Mouse (Mus musculus): ENCODE results near the gene Abhd6.

The Abhd6 gene

DNA sequence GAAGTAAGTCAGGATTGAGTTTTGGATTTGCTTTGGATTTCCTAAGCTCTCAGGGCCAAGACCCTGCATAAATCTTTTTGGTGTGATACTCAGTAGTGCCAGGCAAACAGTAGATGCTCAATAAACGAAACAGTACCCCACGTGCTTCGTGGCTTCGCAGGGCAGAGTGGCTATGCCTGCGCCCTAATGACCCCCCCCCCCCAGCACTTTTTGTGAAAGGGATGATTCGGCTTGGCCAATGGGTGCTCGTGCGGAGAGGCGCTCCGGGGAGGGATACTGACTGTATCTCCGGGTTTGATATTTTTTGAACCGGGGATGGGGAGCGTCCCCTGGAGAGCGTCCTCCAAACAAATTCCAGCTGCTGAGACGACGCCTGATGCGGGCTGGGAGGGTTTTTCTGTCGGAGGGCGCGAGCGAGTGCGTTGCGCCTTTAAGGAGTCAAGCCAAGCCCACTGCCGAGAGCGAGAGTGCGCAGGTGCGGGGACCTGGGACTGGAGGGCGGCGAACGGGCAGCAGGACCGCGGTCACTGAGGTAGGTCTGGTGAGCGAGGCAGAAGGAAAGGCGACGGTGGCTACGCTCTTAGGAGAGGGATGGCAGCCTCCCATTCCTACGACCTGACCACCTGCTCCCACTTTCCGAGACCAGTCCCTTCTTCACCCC, at the start of gene Abhd6:
Gene Abhd6 (plus strand): TSS at position 471 of the 661 bp plus-strand sequence.
- peak; percentile 49 for DNase-seq (ENCODE audit: low read depth, low spot score)

DNA sequence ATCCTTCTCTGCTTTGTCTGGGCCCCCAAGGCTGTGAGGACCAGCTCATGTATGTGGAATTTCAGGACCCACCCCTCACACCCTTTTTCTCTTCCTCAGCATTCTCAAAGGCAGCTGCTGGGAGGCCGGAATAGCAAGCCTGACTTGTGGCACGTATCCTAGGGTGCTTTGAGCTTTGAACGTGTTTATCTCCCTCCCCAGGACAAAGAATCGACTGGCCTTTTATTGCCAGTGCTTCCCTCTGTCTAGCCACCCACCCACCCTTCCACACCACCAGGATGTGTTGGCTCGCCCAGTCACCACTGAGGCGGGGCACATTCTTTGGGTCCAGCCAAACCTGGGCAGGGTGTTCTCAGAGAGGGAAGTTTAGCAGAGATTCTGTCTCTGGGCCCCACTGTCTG, 48.6 kb upstream of the Abhd6 start:
- DNase-seq (ENCODE audit: low read depth, low spot score): peak; percentile 75

DNA sequence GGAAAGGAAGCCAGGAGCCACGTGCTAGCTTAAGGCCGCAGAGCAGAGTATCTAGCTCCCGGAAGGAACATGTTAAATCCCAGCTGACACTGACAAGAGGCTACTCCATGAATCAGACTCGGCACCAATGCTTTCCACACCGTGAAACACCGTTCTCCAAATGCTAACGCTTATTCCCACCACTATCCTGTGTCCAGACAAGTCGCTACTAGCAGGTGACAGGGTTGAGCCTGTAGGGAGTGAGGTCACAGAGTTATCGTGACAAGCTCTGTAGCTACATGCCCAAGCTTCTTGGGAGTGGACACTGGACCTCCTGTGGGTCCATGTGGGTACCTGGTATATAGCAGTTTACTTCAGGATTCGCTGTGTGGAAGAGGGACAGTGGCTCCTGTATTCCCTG, 46.3 kb upstream of the Abhd6 start:
- DNase-seq (ENCODE audit: low read depth, low spot score): no peak

DNA sequence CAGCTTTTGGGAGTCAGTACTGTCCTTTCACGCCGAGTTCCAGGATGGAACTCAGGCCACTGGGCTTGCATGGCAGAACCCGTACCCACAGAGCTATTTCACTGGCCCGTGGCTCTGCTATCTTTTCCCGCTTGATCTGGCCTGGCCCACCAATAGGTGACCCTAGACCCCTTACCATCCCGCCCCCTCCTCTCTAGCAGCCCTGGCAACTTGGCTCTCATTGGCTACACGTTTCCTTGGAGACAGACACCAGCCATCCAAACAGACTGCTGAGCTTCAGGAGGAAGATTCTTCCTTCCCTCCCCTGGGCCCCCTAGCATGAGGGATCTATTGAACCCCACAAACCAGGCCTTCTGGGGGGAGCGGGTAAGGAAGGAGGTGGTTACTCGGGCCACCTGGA, 45.7 kb upstream of the Abhd6 start, which contains the start of gene Gm45521:
Gene Gm45521 (plus strand): TSS at position 240 of the 400 bp plus-strand sequence.
- no peak for DNase-seq (ENCODE audit: low read depth, low spot score)

DNA sequence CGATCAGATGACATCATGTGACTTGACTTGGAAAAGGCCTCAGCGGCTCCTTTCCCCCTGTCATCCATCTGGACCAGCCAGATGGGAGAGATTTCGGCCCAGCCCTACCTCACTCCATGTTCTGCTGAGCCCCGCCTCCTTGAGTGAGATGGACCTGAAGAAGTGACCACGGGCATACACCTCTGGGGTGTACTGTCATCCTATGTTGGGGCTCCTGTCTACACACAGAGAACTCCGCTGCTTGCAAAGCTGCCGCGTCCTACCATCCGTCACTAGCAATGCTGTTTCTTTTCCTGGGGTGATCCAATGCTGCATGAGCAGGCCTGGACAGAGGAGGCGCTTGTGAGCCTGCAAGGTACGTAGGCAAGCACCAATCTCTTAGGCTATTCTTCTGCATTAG, 42.1 kb upstream of the Abhd6 start:
- DNase-seq (ENCODE audit: low read depth, low spot score): no peak

DNA sequence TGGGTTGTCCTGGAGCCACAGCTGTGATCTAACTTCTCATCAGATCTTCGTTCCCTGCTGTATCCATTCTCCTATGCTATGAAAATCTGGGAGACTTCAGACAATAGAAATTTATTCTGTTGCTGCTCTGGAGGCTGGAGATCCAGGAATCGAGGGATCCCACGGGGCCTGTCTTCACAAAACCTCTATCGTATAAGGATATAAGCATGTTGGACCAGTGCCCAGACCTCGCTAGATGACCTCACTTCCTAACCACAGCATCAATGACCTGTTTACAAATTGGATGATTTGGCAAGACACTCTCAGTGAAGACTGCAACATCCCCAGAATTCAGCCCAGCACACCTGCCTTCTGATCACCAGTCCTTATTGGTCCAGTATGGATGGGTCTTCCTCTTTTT, 41.0 kb upstream of the Abhd6 start:
- peak; percentile 75 for DNase-seq (ENCODE audit: low read depth, low spot score)

DNA sequence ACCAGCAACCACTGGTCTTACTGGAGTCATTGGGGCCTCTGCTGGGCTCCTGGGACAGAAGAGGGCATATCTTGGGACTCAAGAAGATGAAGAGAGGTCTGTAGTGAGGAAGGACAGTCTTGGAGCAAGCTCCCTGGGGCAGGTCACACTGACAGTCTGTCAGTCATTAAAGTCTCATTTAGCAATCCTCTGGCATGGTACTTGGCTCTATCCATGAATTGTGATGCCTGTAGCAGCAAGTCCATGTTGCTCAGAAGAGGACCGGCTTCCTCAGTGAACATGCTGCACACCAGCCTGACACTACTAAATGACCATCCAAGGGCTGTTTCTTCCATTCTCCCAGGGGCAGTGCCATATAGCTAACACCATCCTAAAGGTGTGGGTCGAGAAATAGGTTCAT, 40.1 kb upstream of the Abhd6 start:
- no peak for DNase-seq (ENCODE audit: low read depth, low spot score)

DNA sequence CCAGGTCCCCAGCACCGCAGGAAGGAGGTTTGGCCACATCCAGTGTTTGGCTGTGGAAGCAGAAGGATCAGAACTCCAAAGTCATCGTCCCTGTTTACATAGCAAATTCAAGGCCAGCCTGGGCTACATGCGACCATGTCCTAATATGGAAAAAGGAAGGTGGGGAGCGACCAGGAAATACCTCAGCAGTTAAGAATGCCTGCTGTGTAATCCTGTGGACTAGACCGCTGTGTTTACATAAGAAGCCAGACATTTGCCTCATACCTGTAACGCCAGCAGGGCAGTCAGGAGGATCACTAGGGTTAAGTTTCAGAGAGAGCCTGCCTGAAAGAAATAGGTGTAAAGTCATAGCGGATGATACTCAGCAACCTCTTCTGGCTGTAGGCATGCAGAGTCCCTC, 39.5 kb upstream of the Abhd6 start:
- DNase-seq (ENCODE audit: low read depth, low spot score): no peak

DNA sequence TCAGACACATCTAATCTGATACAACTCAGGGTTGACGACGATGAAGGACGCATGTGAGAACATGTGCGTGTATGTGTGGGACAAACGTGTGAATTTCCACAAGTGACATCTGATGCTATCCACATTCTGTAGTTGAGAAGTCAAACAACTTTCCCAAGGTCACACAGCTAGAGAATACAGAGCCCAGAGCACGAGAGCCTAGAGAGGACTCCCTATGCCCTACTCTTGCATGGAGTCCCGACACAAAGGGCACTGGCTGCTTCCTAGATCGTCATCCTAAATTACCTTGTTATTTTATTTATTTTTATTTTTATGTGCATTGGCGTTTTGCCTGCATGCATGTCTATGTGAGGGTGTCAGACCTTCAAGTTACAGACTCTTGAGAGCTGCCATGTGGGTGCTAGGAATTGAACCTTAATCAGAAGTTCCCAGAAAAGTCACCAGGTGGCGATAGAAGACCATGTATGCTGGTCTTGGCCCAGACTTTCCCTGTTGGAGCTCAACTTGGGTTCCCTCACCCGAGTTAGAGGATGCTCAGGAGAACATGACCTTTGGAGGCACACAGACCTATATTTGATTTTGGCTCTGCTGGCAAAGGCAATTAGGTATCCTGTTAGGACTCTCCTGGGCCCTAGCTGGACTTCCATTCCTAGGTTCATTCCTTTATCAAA, 38.3 kb upstream of the Abhd6 start:
- DNase-seq (ENCODE audit: low read depth, low spot score): peak; percentile 83

DNA sequence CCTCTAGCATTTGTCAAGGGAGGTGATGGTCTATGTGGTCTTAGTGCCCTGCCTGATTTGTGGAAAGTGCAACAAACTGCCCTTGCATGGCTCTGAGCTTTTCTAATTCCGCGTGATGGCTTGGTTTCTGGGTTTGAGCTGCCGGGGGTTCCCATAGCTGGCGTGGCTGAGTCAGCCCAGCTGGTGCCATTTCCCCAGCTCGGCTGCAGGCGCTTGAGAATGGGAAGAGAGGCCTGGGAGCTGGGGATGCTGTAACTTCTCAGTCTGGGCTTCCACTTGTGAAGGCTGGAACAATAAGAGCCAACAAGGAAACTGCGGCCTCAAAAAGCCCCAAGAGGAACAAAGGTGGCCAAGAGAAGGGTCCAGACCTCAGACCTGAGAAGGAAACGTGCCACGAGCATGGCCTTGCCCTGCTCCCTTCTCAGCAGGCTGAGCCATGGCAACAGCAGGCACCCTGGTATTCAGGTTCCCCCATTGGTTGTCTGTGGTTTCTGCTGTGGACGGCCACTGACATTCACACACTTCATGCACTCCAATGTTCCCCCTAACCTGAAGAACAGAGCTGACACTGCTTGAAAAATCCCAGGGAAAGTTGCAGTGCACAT, 30.7 kb upstream of the Abhd6 start:
- DNase-seq (ENCODE audit: low read depth, low spot score): no peak

DNA sequence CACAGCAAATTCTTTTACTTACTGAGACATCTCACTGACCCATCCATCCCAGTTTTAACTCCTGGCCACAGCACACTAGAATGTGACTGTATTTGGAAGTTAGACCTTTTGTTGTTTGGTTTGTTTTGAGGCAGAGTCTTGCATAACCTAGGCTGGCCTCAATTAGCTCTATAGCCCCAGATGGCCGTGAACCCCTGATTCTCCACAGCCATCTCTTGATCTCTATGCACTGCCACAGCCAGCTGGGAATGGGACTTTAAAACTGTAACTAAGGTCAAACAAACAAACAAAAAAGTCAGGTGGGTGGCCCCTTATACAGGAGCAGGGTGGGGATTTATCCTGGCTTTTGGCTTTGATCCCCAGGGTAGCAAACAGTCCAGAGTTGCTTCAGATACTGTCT, 28.1 kb upstream of the Abhd6 start:
- no peak for DNase-seq (ENCODE audit: low read depth, low spot score)

DNA sequence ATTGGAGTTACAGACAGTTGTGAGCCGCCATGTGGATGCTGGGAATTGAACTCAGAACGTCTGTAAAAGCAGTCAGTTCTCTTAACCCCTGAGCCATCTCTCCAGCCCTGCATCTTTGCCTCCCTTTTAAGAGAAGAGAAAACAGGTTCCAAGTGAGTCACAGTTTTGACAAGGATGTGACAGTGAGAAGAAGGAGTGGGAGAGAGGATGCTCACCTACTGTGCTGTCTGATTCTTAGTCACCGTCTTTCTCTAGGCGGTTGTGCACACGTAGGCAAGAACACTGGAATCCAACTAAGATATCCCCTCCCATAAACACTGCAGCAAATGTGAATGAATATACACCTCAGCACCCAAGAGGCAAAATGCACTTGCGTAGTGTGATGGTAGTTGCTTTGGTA, 27.5 kb upstream of the Abhd6 start:
- DNase-seq (ENCODE audit: low read depth, low spot score): no peak

DNA sequence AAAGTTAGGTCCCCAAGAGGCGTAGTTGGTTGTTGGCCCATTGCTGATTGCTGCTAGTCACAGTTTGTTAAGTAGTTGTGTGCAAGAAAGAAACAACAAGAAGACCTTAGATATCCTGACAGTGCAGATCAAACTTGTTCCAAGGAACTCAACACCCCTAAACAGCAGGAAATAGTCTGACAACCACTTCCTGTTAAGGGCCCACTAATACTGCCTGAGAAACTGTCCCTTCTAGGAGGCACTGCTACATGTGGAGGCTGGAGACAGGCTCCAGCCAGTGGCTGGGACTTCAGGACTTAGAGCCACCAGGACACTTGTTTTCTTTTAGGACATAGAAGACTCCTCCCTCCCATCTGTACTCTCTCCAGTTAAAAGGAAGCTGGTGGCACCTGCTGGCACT, 25.2 kb upstream of the Abhd6 start:
- DNase-seq (ENCODE audit: low read depth, low spot score): no peak

DNA sequence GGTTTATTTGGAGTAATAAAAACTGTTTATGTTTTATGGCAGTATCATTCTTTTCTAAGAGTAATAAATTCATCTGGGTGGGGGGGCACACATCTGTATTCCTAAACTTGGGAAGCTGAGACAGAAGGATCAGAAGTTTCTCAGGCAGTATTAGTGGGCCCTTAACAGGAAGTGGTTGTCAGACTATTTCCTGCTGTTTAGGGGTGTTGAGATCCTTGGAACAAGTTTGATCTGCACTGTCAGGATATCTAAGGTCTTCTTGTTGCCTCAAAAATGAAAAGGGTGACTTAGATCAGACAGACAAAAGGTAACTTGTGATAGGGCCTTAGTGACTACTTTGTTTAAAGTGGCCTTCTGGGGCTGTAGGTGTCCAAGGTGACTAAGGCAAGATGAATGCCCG, 24.5 kb upstream of the Abhd6 start:
- DNase-seq (ENCODE audit: low read depth, low spot score): no peak

DNA sequence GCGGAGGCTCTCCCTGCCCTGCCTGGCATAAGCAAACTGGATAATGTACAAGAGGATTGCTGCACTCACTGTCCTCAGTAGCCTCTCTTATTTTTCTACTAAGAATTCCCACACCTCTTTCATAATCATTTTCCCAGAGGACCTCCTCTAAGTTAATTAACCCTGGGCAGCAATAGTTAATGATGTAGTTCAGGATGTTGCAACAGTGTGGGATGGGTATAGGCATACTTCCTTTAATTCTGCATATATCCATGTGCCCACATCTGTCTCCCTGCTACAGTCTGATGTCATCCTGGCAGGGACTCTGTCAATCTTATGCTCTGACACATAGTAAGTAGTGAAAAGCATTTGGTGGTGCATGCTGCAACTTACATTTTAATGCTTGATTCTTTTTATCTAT, 21.5 kb upstream of the Abhd6 start:
- no peak for DNase-seq (ENCODE audit: low read depth, low spot score)

DNA sequence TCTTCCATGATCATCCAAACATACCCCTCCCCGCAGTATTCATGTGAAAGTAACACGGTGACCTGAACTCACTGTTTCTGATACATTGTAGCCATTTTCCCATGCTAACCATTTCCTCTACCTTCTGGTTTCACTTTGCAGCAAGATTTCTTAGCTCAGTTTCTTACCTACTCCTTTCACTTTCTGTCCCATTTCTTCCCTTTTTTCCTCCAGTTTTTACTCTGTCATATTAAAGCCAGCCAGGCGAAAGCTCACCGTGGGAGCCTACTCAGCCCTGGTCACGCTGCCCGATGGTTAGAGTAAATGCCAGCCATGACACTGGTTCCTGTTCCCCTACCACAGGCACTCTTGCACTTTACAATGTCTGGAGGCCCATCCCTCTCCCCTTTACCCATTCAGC, 15.8 kb upstream of the Abhd6 start:
- no peak for DNase-seq (ENCODE audit: low read depth, low spot score)

DNA sequence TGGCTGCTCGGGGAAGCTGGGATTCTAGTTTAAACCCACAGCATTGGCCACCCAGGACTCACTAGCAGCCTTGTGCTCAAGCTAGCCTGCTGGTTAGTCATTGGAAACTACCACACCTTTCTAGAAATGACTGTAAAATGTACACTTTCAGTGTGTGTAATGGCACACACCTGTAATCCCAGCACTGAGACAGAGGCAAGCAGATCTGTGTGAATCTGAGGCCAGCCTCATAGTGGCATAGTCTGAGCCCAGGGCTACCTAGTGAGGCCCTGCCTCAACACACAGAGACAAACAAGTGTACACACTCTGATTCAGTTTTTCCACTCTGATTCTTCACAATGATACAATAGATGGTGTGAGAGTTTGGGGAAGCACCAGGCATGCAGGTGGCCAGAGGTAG, 13.3 kb upstream of the Abhd6 start:
- no peak for DNase-seq (ENCODE audit: low read depth, low spot score)

DNA sequence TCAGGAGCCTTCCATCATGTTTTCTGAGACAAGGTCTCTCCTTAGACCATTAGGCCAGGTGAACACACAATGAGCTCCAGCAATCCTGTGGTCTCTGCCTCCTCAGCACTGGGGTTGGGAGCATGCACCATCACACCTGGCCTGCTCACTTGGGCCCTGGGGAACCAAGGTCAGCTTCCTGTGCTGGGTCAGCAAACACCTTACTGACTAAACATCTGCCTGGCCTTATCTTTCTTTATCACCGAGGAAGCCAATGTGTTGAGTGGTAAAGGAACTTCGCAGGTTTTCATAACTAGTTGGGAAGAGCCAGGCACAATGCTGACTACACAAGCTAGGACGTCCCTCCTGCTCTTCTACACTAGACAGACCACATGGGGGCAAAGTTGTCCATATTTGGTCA, 12.7 kb upstream of the Abhd6 start:
- DNase-seq (ENCODE audit: low read depth, low spot score): no peak

DNA sequence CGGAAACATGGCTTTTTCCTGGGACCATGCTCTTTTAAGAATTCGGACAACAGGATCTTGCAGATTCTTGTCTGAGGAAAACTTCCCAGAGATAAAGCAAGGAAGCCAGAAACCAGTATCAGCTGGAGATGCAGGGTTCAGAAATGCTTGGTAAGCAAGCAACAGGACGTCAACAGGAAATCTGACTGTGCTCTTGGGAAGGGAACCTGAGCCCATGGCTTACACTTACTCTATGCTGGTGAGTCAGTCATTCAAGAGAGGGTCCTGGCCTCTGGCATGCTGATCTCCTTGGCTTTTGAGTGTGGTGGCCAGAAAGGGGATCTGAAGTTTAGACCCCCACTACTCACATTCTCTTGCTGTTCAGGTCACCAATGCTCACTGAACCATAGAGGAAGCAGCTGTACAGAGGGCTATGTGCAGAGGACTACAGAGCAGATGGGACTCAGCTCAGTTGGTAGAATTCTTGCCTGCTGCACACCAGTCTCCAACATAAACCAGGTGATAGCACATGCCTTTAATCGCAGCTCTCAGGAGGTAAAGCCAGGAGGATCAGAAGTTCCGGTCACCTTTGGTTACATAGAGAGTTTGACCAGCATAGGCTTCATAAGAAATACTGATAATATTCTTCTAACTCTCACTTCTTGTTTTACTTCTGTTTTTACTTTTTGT, 11.5 kb upstream of the Abhd6 start:
- no peak for DNase-seq (ENCODE audit: low read depth, low spot score)

DNA sequence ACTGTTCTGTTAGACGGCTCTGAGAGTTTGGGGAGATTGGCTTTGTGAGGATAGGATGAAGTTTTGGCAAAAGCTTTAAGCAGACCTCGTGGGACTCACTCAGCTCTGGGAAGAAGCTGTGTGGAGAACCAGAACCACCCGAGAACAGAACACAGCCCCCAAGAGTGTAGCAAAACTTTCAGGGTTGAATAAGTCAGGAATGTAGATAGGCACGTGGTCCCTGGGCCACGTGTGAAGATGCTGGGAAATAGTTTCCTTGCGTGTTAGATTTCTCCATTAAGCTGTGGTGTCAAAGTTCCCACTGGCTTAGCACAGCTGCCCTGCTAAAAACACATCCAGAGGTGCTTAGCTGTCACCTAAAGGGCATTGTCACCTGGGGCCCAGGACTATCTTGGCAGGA, 10.5 kb upstream of the Abhd6 start:
- DNase-seq (ENCODE audit: low read depth, low spot score): no peak

DNA sequence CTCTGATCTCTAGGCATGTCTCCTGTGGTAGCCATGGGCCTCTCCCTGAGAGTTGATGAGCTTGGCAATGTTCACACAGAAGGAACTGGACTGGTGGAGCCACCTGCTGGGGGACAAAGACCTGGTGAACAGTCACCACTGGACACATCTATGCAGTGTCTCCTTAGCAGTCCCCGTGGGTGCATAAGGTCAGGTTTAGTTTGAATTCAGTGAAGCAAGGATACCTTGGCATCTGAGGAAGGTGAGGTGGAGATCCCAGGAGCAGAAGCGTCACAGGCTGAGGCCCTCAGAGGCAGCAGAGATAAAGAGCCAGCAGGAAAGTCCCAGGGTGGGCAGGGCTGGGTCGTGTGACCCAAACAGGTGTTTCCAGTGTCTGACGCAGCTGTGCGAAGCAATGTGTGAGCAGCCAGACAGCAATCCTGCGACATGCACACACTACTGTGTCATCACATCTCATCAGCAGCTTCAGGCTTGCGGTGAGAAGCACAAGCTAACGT, 8.4 kb upstream of the Abhd6 start, which contains the start of gene Dnase1l3:
Gene Dnase1l3 (minus strand): TSS at position 303 of the 497 bp plus-strand sequence.
- peak; percentile 33 for DNase-seq (ENCODE audit: low read depth, low spot score)

DNA sequence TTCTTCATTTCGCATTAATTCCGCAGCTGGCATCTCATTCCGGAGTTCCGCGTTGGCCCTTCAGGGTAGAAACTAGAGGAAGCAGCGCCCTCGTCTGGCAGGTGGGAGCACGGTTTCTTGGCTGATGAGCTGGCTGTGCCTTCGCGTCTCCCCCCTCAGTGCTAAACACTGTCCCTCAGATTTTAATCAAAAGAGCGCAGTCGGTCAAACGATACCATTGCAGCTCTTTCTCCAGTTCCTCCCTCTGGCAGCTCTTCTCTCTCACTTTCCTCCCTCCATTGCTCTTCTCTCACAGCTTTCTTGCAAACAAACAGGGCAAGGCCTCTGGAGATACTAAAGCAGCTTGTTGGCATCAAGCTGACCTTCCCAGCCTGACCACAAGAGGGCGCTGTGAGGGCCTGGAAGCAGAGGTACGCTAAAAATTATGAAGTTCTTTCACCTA, 5.4 kb upstream of the Abhd6 start:
- peak; percentile 51 for DNase-seq (ENCODE audit: low read depth, low spot score)

All from 3T3-L1 (cell line).